Mouse (Mus musculus) spleen, adult 2 months (tissue): ENCODE data around the gene Hist1h2bf.
"Not testable (repeated sequence)": the region's sequence is repeated elsewhere in the genome, so short reads cannot be mapped to it uniquely, and the experiment has no call there.

Source experiments
- CTCF ChIP-seq: fragments of 200-500 bp; IDR thresholded peaks from 2 replicates; pipeline ENCODE4 v1.5.1; 2011; ENCODE audit warnings: mild to moderate bottlenecking, inconsistent platforms; ENCODE audit not compliant: insufficient read depth, insufficient read length, insufficient replicate concordance; ENCODE audit errors: extremely low read depth
- POLR2A ChIP-seq: fragments of 200-500 bp; IDR thresholded peaks from 2 replicates; pipeline ENCODE4 v1.6.1; 2011; ENCODE audit warnings: low read depth, low read length, inconsistent platforms

DNA sequence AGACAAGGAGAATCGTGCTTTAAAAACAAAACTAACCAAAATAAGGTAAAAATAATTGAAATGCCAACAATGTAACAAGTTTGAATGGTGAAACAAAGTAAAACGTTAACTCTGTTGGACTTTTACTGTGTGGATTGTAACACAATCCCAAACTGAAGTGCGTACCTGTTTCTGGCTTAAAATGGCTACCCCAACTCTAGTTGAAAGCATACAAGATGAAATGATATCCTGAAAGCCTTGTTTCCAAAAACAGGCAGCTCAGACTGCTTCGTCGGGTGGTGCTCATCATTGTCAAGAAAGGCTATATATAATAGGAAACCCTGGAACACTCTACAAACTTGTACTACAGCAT lies 12.5 kb downstream of the Hist1h2bf start:
- not testable (repeated sequence) for TF ChIP-seq CTCF, POLR2A
